Mouse (Mus musculus) heart, embryonic 16.5 days (tissue): ENCODE data around the gene Sstr4. TPM values are rescaled to one million over a fixed set of nuclear protein-coding genes. Genes with fewer than 3 reads are reported as not detected.

Experiments used
- ATAC-seq: fragments of 200-750 bp; cut with Nextera tagmentation; replicated peaks from 2 replicates; pipeline ENCODE4 v1.8.0; 2017; ENCODE audit warnings: moderate number of reproducible peaks; ENCODE audit not compliant: insufficient read depth, low FRiP score; ENCODE audit errors: extremely low read depth
- H3K27ac ChIP-seq: fragments of 300-500 bp; sonication (generic); 2 replicates; pipeline ENCODE4 v1.5.1; 2014; ENCODE audit warnings: mild to moderate bottlenecking, low read length, control low read depth, moderate library complexity
- H3K27me3 ChIP-seq: fragments of 300-500 bp; sonication (generic); 2 replicates; pipeline ENCODE4 v1.6.1; 2014; ENCODE audit warnings: low read length, mixed read lengths; ENCODE audit not compliant: control insufficient read depth, insufficient read depth
- H3K36me3 ChIP-seq: fragments of 300-500 bp; sonication (generic); 2 replicates; pipeline ENCODE4 v1.6.1; 2014; ENCODE audit not compliant: control insufficient read depth, insufficient read depth
- H3K4me1 ChIP-seq: fragments of 300-500 bp; sonication (generic); 2 replicates; pipeline ENCODE4 v1.6.1; 2014; ENCODE audit warnings: low read length, mixed read lengths; ENCODE audit not compliant: control insufficient read depth, insufficient read depth
- H3K4me2 ChIP-seq: fragments of 300-500 bp; sonication (generic); 2 replicates; pipeline ENCODE4 v1.6.1; 2014; ENCODE audit warnings: low read depth, mild to moderate bottlenecking, control low read depth, low read length
- H3K4me3 ChIP-seq: fragments of 300-500 bp; sonication (generic); 2 replicates; pipeline ENCODE4 v1.5.1; 2014; ENCODE audit warnings: mild to moderate bottlenecking, control low read depth, low read length
- H3K9ac ChIP-seq: fragments of 300-500 bp; sonication (generic); 2 replicates; pipeline ENCODE4 v1.6.1; 2014; ENCODE audit warnings: low read length, control low read depth
- H3K9me3 ChIP-seq: fragments of 300-500 bp; sonication (generic); replicated peaks from 2 replicates; pipeline ENCODE4 v1.6.1; 2016; ENCODE audit warnings: low read length; ENCODE audit not compliant: control insufficient read depth
- WGBS: fragments of 180-500 bp; shearing (Covaris S2); extraction: QIAGEN DNeasy Blood & Tissue Kit; methylation state at CpG from one replicate; pipeline ENCODE4 v1.1.7; 2014; 5-methylcytosine and 5-hydroxymethylcytosine counted together
- polyA plus RNA-seq: library from polyadenylated mRNA; unstranded; fragments of >200 nt; fragmentation: Nextera tagmentation; extraction: Ambion mirVana; gene quantifications from 2 replicates; pipeline ENCODE4 v1.2.1, GENCODE M21; 2015

Sstr4 gene
- polyA plus RNA-seq, 1 experiment from 2014 or later = 0.38 TPM

DNA sequence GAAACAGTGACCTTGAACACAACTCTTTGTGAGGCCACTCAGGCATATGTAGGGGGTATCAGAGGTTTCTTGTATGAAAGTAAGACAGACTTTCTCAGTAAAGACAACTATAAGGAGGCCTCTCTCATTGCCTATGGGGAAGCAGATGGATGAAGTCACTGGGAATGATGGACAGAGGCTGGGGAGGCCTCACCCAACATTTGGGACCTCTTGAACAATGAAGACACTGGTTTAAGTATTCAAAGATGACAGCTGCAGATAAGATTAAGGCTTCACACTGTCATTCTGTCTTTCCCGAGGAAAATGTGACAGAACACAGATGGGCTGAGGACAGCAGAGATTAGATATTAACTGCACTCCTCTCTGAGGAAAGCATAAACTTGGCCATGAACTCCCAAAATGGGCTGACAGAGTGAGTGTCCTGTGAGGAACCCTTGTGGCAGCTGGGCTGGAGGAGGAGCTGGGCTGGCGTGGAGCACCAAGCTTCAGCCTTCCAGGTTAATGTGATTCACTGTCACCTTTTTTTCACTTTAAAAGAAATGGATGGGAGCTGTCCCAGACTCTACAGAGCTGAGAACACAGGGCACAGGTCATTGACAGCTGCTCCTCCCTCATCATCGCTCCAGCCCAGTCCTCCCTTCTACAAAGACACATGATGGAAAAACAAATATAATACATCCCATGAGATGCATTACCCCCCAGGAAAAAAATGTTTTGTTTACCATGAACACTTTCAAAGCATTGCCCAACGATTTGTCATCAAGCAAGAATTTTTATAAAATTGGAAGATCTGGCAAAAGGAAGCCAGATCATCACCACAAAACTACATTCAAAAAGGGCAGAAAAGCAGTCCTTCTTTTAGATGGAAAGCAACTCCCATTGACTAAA is 23.2 kb upstream of the Sstr4 start:
- Histone ChIP-seq H3K9ac (no peak overlapping the region), H3K36me3 (no peaks in the 10 kb centered on the region), H3K27me3 (0 out of 2 replicates have a peak, but pooled peaks cover 4% of the 10 kb centered on the region), H3K9me3 (no peaks in the 10 kb centered on the region), H3K4me2 (no peak overlapping the region), H3K4me1 (0 out of 2 replicates have a peak, but pooled peaks cover 5% of the 10 kb centered on the region), H3K27ac (no peak overlapping the region), H3K4me3 (no peak overlapping the region)
- WGBS = 50% methylated on average over 4 of the region's 4 CpGs
- ATAC-seq = peak; percentile 23; the same call in 1 of the 2 replicates

- no peaks in the 10 kb centered on the region for H3K9me3 ChIP-seq
- H3K9ac ChIP-seq = no peak overlapping the region
- H3K36me3 ChIP-seq = no peaks in the 10 kb centered on the region
- H3K27me3 ChIP-seq = 0 out of 2 replicates have a peak, but pooled peaks cover 4% of the 10 kb centered on the region
- 0 out of 2 replicates have a peak, but pooled peaks cover 5% of the 10 kb centered on the region for H3K4me1 ChIP-seq
- no peak overlapping the region for H3K4me3 ChIP-seq
- no peak overlapping the region for H3K27ac ChIP-seq
- ATAC-seq = no peak
- 19% methylated on average over 2 of the region's 2 CpGs for WGBS
- no peak overlapping the region for H3K4me2 ChIP-seq
Measured at GRCm38 (mm10) chr2:148373602-148374071, 21.5 kb upstream of the Sstr4 start.

GRCm38 (mm10) chr2:148375326-148376150 is 19.6 kb upstream of the Sstr4 start:
- Histone ChIP-seq H3K4me1 (0 out of 2 replicates have a peak, but pooled peaks cover 5% of the 10 kb centered on the region), H3K9me3 (no peaks in the 10 kb centered on the region), H3K9ac (no peak overlapping the region), H3K27me3 (0 out of 2 replicates have a peak, but pooled peaks cover 4% of the 10 kb centered on the region), H3K4me3 (no peak overlapping the region), H3K27ac (no peak overlapping the region), H3K36me3 (no peaks in the 10 kb centered on the region), H3K4me2 (no peak overlapping the region)
- 59% methylated on average over 10 of the region's 10 CpGs for WGBS
- ATAC-seq = no peak

GRCm38 (mm10) chr2:148378817-148379342 is 16.3 kb upstream of the Sstr4 start:
- 0 out of 2 replicates have a peak, but pooled peaks cover 4% of the 10 kb centered on the region for H3K27me3 ChIP-seq

GRCm38 (mm10) chr2:148379899-148380413 is 15.2 kb upstream of the Sstr4 start:
- H3K36me3 ChIP-seq = no peaks in the 10 kb centered on the region
- 83% methylated on average over 1 of the region's 1 CpGs for WGBS
- no peak overlapping the region for H3K9ac ChIP-seq
- no peak overlapping the region for H3K4me2 ChIP-seq
- no peak for ATAC-seq
- no peaks in the 10 kb centered on the region for H3K9me3 ChIP-seq
- H3K4me3 ChIP-seq = no peak overlapping the region
- H3K27me3 ChIP-seq = 0 out of 2 replicates have a peak, but pooled peaks cover 4% of the 10 kb centered on the region
- H3K4me1 ChIP-seq = 0 out of 2 replicates have a peak, but pooled peaks cover 2% of the 10 kb centered on the region
- H3K27ac ChIP-seq = no peak overlapping the region

More at GRCm38 (mm10) chr2:148378817-148379342, 16.3 kb upstream of the Sstr4 start:
- ATAC-seq = no peak
- Histone ChIP-seq H3K9me3 (no peaks in the 10 kb centered on the region), H3K27ac (no peak overlapping the region), H3K4me2 (no peak overlapping the region), H3K36me3 (no peaks in the 10 kb centered on the region), H3K9ac (no peak overlapping the region), H3K4me3 (no peak overlapping the region), H3K4me1 (0 out of 2 replicates have a peak, but pooled peaks cover 3% of the 10 kb centered on the region)
- 71% methylated on average over 1 of the region's 1 CpGs for WGBS

- Histone ChIP-seq H3K36me3 (no peaks in the 10 kb centered on the region), H3K4me3 (no peak overlapping the region), H3K9me3 (no peaks in the 10 kb centered on the region), H3K27ac (no peak overlapping the region), H3K27me3 (no peaks in the 10 kb centered on the region), H3K4me2 (no peak overlapping the region), H3K9ac (no peak overlapping the region), H3K4me1 (no peaks in the 10 kb centered on the region)
- 86% methylated on average over 2 of the region's 2 CpGs for WGBS
- ATAC-seq = no peak
Measured at GRCm38 (mm10) chr2:148381076-148381475, 14.1 kb upstream of the Sstr4 start.

GRCm38 (mm10) chr2:148386476-148386875 is 8.7 kb upstream of the Sstr4 start:
- no peak overlapping the region for H3K27ac ChIP-seq
- no peak for ATAC-seq

DNA sequence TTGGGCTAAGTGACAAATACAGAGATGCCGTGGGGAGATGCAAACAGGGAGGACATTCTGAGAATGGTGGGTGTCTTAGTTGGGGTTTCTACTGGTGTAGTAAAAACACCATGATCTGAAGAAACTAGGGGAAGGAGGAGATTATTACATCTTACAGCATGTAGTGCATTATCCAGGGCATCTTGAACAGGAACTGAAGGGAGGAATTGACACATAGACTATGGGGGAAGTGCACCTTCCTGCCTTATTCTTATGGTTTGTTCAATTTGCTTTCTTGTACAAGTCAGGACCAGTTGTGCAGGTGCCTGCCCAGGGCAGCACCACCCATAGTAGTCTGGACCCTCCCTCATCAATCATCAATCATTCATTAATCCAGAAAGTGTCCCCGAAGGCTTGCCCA is 8.2 kb upstream of the Sstr4 start:
- no peak overlapping the region for H3K27ac ChIP-seq
- 72% methylated on average over 2 of the region's 2 CpGs for WGBS
- no peak overlapping the region for H3K9ac ChIP-seq
- H3K4me2 ChIP-seq = no peak overlapping the region
- H3K4me3 ChIP-seq = no peak overlapping the region
- no peaks in the 10 kb centered on the region for H3K9me3 ChIP-seq
- no peaks in the 10 kb centered on the region for H3K4me1 ChIP-seq
- no peaks in the 10 kb centered on the region for H3K27me3 ChIP-seq
- no peaks in the 10 kb centered on the region for H3K36me3 ChIP-seq
- ATAC-seq = no peak

More at GRCm38 (mm10) chr2:148386476-148386875, 8.7 kb upstream of the Sstr4 start:
- Histone ChIP-seq H3K4me3 (no peak overlapping the region), H3K9me3 (no peaks in the 10 kb centered on the region), H3K4me2 (no peak overlapping the region), H3K36me3 (no peaks in the 10 kb centered on the region), H3K27me3 (no peaks in the 10 kb centered on the region), H3K9ac (no peak overlapping the region), H3K4me1 (no peaks in the 10 kb centered on the region)
- WGBS = 84% methylated on average over 3 of the region's 3 CpGs
